Mouse (Mus musculus): ENCODE data around the gene Spryd3. TPM values are rescaled to one million over a fixed set of nuclear protein-coding genes. Genes with fewer than 3 reads are reported as not detected.
"Not testable (repeated sequence)": the region's sequence is repeated elsewhere in the genome, so short reads cannot be mapped to it uniquely, and the experiment has no call there.

Gene Spryd3
- polyA plus RNA-seq, 1 experiment = 152 TPM

- Histone ChIP-seq H3K4me3 (ENCODE audit: insufficient read depth, low read length) (no peak overlapping the region), H3K27ac (ENCODE audit: insufficient read depth, low read length) (no peak overlapping the region), H3K4me1 (ENCODE audit: control insufficient read depth, insufficient read depth, low read length) (0 out of 2 replicates have a peak, but pooled peaks cover 3% of the 10 kb centered on the region)
- TF ChIP-seq POLR2A (IDR thresholded peaks at IDR 0.05; ENCODE audit: extremely low read depth, insufficient read depth, low read length) (no peak), CTCF (IDR thresholded peaks at IDR 0.05; ENCODE audit: extremely low read depth, insufficient read depth, low read length) (no peak)
Measured at GRCm38 (mm10) chr15:102094988-102095387, 41.0 kb downstream of the Spryd3 start.

GRCm38 (mm10) chr15:102094157-102094556 lies 41.9 kb downstream of the Spryd3 start:
- Histone ChIP-seq H3K4me3 (ENCODE audit: insufficient read depth, low read length) (no peak overlapping the region), H3K27ac (ENCODE audit: insufficient read depth, low read length) (no peak overlapping the region), H3K4me1 (ENCODE audit: control insufficient read depth, insufficient read depth, low read length) (no peaks in the 10 kb centered on the region)
- TF ChIP-seq CTCF (IDR thresholded peaks at IDR 0.05; ENCODE audit: extremely low read depth, insufficient read depth, low read length) (no peak), POLR2A (IDR thresholded peaks at IDR 0.05; ENCODE audit: extremely low read depth, insufficient read depth, low read length) (no peak)

GRCm38 (mm10) chr15:102092222-102092621 lies 43.8 kb downstream of the Spryd3 start:
- H3K27ac ChIP-seq (ENCODE audit: insufficient read depth, low read length) = no peak overlapping the region
- H3K4me3 ChIP-seq (ENCODE audit: insufficient read depth, low read length) = no peak overlapping the region
- TF ChIP-seq POLR2A (IDR thresholded peaks at IDR 0.05; ENCODE audit: extremely low read depth, insufficient read depth, low read length) (no peak), CTCF (IDR thresholded peaks at IDR 0.05; ENCODE audit: extremely low read depth, insufficient read depth, low read length) (no peak)
- no peaks in the 10 kb centered on the region for H3K4me1 ChIP-seq (ENCODE audit: control insufficient read depth, insufficient read depth, low read length)

GRCm38 (mm10) chr15:102091688-102092087 lies 44.3 kb downstream of the Spryd3 start:
- H3K27ac ChIP-seq (ENCODE audit: insufficient read depth, low read length) = no peak overlapping the region
- TF ChIP-seq POLR2A (IDR thresholded peaks at IDR 0.05; ENCODE audit: extremely low read depth, insufficient read depth, low read length) (no peak), CTCF (IDR thresholded peaks at IDR 0.05; ENCODE audit: extremely low read depth, insufficient read depth, low read length) (no peak)
- H3K4me1 ChIP-seq (ENCODE audit: control insufficient read depth, insufficient read depth, low read length) = no peaks in the 10 kb centered on the region
- H3K4me3 ChIP-seq (ENCODE audit: insufficient read depth, low read length) = no peak overlapping the region

DNA sequence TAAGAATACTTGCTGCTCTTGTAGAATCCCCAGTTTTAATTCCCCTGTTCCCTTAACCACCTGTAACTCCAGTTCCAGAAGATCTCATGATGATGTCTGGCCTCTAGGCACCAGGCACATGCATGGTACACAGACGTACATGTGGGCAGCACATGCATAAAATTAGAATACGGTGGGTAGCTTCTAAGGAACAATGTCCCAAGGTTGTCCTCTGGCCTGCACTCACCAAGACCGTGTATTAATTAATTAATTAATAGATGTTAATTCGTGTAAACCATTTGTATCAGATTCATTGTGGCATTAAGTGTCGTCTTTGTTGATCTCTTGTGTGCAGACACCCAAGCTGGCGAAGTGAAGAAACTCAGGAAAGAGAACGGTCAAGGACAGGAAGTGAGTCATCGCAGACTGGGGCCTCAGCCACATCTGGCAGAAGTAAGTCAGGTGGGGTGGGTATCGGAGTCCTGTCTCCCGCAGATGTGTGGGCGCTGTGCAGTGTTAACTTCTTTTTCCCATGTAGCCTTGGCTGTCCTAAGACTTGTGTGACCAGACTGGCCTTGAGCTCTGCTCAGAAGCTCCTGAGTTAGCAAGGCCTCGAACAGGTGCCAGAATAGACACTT lies 44.9 kb downstream of the Spryd3 start:
- H3K4me1 ChIP-seq (ENCODE audit: control insufficient read depth, insufficient read depth, low read length) = no peaks in the 10 kb centered on the region
- no peak overlapping the region for H3K4me3 ChIP-seq (ENCODE audit: insufficient read depth, low read length)
- TF ChIP-seq POLR2A (IDR thresholded peaks at IDR 0.05; ENCODE audit: extremely low read depth, insufficient read depth, low read length) = no peak
- no peak for TF ChIP-seq CTCF (IDR thresholded peaks at IDR 0.05; ENCODE audit: extremely low read depth, insufficient read depth, low read length)
- no peak overlapping the region for H3K27ac ChIP-seq (ENCODE audit: insufficient read depth, low read length)

GRCm38 (mm10) chr15:102089914-102090585 lies 46.0 kb downstream of the Spryd3 start:
- no peak overlapping the region for H3K4me3 ChIP-seq (ENCODE audit: insufficient read depth, low read length)
- no peak for TF ChIP-seq POLR2A (IDR thresholded peaks at IDR 0.05; ENCODE audit: extremely low read depth, insufficient read depth, low read length)
- TF ChIP-seq CTCF (IDR thresholded peaks at IDR 0.05; ENCODE audit: extremely low read depth, insufficient read depth, low read length) = no peak
- no peaks in the 10 kb centered on the region for H3K4me1 ChIP-seq (ENCODE audit: control insufficient read depth, insufficient read depth, low read length)
- no peak overlapping the region for H3K27ac ChIP-seq (ENCODE audit: insufficient read depth, low read length)

GRCm38 (mm10) chr15:102083028-102083427 lies 53.0 kb downstream of the Spryd3 start:
- Histone ChIP-seq H3K27ac (ENCODE audit: insufficient read depth, low read length) (no peak overlapping the region), H3K4me3 (ENCODE audit: insufficient read depth, low read length) (no peak overlapping the region), H3K4me1 (ENCODE audit: control insufficient read depth, insufficient read depth, low read length) (peaks cover 2% of the 10 kb centered on the region)
- TF ChIP-seq POLR2A (IDR thresholded peaks at IDR 0.05; ENCODE audit: extremely low read depth, insufficient read depth, low read length) = no peak
- TF ChIP-seq CTCF (IDR thresholded peaks at IDR 0.05; ENCODE audit: extremely low read depth, insufficient read depth, low read length) = no peak

DNA sequence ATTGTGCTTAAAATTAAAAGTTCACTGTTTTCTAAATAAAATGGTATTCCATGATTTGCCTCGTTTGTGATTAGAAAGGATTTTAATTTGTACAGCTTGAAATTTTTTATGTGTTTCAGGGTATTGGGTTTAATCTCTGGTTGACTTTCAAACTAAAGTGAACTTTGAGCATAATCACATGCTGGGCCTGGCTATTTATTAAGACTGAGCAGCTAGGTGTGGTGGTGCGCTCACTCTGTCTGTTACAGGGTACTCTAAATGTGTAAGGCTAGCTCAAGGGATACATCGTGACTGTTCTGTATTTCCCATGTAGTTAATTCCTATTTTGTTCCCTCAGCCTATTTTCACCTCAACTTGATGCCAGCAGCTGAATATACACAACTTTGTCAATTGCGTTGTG lies 53.9 kb downstream of the Spryd3 start:
- H3K27ac ChIP-seq (ENCODE audit: insufficient read depth, low read length) = no peak overlapping the region
- H3K4me1 ChIP-seq (ENCODE audit: control insufficient read depth, insufficient read depth, low read length) = peaks cover 2% of the 10 kb centered on the region
- H3K4me3 ChIP-seq (ENCODE audit: insufficient read depth, low read length) = no peak overlapping the region
- TF ChIP-seq CTCF (IDR thresholded peaks at IDR 0.05; ENCODE audit: extremely low read depth, insufficient read depth, low read length) (no peak), POLR2A (IDR thresholded peaks at IDR 0.05; ENCODE audit: extremely low read depth, insufficient read depth, low read length) (no peak)

GRCm38 (mm10) chr15:102080429-102080828 lies 55.6 kb downstream of the Spryd3 start:
- TF ChIP-seq CTCF (IDR thresholded peaks at IDR 0.05; ENCODE audit: extremely low read depth, insufficient read depth, low read length) = no peak
- no peak for TF ChIP-seq POLR2A (IDR thresholded peaks at IDR 0.05; ENCODE audit: extremely low read depth, insufficient read depth, low read length)
- H3K27ac ChIP-seq (ENCODE audit: insufficient read depth, low read length) = no peak overlapping the region
- H3K4me3 ChIP-seq (ENCODE audit: insufficient read depth, low read length) = no peak overlapping the region
- peaks cover 2% of the 10 kb centered on the region for H3K4me1 ChIP-seq (ENCODE audit: control insufficient read depth, insufficient read depth, low read length)

GRCm38 (mm10) chr15:102079924-102080323 lies 56.1 kb downstream of the Spryd3 start:
- not testable (repeated sequence) for H3K27ac ChIP-seq (ENCODE audit: insufficient read depth, low read length); H3K4me3 ChIP-seq (ENCODE audit: insufficient read depth, low read length); H3K4me1 ChIP-seq (ENCODE audit: control insufficient read depth, insufficient read depth, low read length)

All from cortical plate, adult 2 months (tissue).